Mouse (Mus musculus): ENCODE results near the gene Mapkapk5. TPM values are rescaled to one million over a fixed set of nuclear protein-coding genes. Genes with fewer than 3 reads are reported as not detected.
"Not testable (repeated sequence)": the region's sequence is repeated elsewhere in the genome, so short reads cannot be mapped to it uniquely, and the experiment has no call there.

Gene Mapkapk5
- polyA plus RNA-seq, 1 experiment from 2014 or later: 62.8 TPM

- ATAC-seq (ENCODE audit: low FRiP score); H3K27ac ChIP-seq; H3K9me3 ChIP-seq (replicated peaks); H3K9ac ChIP-seq; H3K4me1 ChIP-seq; H3K4me2 ChIP-seq (replicated peaks); H3K4me3 ChIP-seq; H3K27me3 ChIP-seq: not testable (repeated sequence)
- H3K36me3 ChIP-seq: peaks cover 47% of the 10 kb centered on the region
- WGBS: 91% methylated on average over 10 of the region's 17 CpGs
Measured at GRCm38 (mm10) chr5:121519758-121520157, 25.9 kb downstream of the Mapkapk5 start.

- no peak overlapping the region for H3K4me2 ChIP-seq (replicated peaks)
- H3K36me3 ChIP-seq: peaks cover 40% of the 10 kb centered on the region
- H3K9ac ChIP-seq: no peak overlapping the region
- 92% methylated on average over 9 of the region's 9 CpGs for WGBS
- H3K9me3 ChIP-seq (replicated peaks): no peaks in the 10 kb centered on the region
- no peak overlapping the region for H3K4me3 ChIP-seq
- no peaks in the 10 kb centered on the region for H3K4me1 ChIP-seq
- H3K27ac ChIP-seq: no peak overlapping the region
- ATAC-seq (ENCODE audit: low FRiP score): no peak
- H3K27me3 ChIP-seq: no peaks in the 10 kb centered on the region
Measured at GRCm38 (mm10) chr5:121518983-121519382, 26.7 kb downstream of the Mapkapk5 start.

GRCm38 (mm10) chr5:121510009-121510408 lies 35.7 kb downstream of the Mapkapk5 start:
- no peak for ATAC-seq (ENCODE audit: low FRiP score)

GRCm38 (mm10) chr5:121506846-121507245 lies 38.9 kb downstream of the Mapkapk5 start:
- Histone ChIP-seq H3K4me2 (replicated peaks) (no peak overlapping the region), H3K27ac (no peak overlapping the region), H3K4me3 (no peak overlapping the region), H3K9ac (no peak overlapping the region), H3K9me3 (replicated peaks) (no peaks in the 10 kb centered on the region), H3K36me3 (no peaks in the 10 kb centered on the region), H3K4me1 (no peaks in the 10 kb centered on the region), H3K27me3 (no peaks in the 10 kb centered on the region)
- 90% methylated on average over 1 of the region's 1 CpGs for WGBS
- ATAC-seq (ENCODE audit: low FRiP score): no peak

More at GRCm38 (mm10) chr5:121510009-121510408, 35.7 kb downstream of the Mapkapk5 start:
- Histone ChIP-seq H3K27ac (no peak overlapping the region), H3K4me3 (no peak overlapping the region), H3K9ac (no peak overlapping the region), H3K9me3 (replicated peaks) (no peaks in the 10 kb centered on the region), H3K4me2 (replicated peaks) (no peak overlapping the region), H3K4me1 (no peaks in the 10 kb centered on the region), H3K36me3 (no peaks in the 10 kb centered on the region), H3K27me3 (no peaks in the 10 kb centered on the region)
- WGBS: 86% methylated on average over 7 of the region's 7 CpGs

- Histone ChIP-seq H3K4me3 (no peak within 1 kb of the TSS), H3K36me3 (no peaks in the 10 kb centered on the region), H3K9me3 (replicated peaks) (no peaks in the 10 kb centered on the region), H3K27me3 (no peaks in the 10 kb centered on the region), H3K9ac (no peak within 1 kb of the TSS), H3K4me2 (replicated peaks) (no peak within 1 kb of the TSS), H3K4me1 (no peaks in the 10 kb centered on the region), H3K27ac (no peak within 1 kb of the TSS)
- 83% methylated on average over 3 of the region's 3 CpGs for WGBS
- no peak for ATAC-seq (ENCODE audit: low FRiP score)
Measured at GRCm38 (mm10) chr5:121503231-121503630, 42.5 kb downstream of the Mapkapk5 start, which contains the start of gene Adam1b. Adam1b (minus strand) TSS chr5:121503435.

- not testable (repeated sequence) for H3K4me2 ChIP-seq (replicated peaks); H3K4me1 ChIP-seq; H3K9me3 ChIP-seq (replicated peaks); H3K36me3 ChIP-seq; ATAC-seq (ENCODE audit: low FRiP score); H3K9ac ChIP-seq; H3K27ac ChIP-seq; H3K4me3 ChIP-seq; H3K27me3 ChIP-seq
- WGBS: 73% methylated on average over 10 of the region's 17 CpGs
Measured at GRCm38 (mm10) chr5:121501424-121501996, 44.2 kb downstream of the Mapkapk5 start.

- Histone ChIP-seq H3K27me3 (no peaks in the 10 kb centered on the region), H3K4me3 (no peak overlapping the region), H3K36me3 (no peaks in the 10 kb centered on the region), H3K9ac (no peak overlapping the region), H3K4me2 (replicated peaks) (no peak overlapping the region), H3K4me1 (no peaks in the 10 kb centered on the region), H3K27ac (no peak overlapping the region), H3K9me3 (replicated peaks) (no peaks in the 10 kb centered on the region)
- WGBS: 73% methylated on average over 7 of the region's 7 CpGs
- no peak for ATAC-seq (ENCODE audit: low FRiP score)
Measured at GRCm38 (mm10) chr5:121500719-121501118, 45.0 kb downstream of the Mapkapk5 start.

- H3K36me3 ChIP-seq: no peaks in the 10 kb centered on the region
- no peak overlapping the region for H3K9ac ChIP-seq
- no peaks in the 10 kb centered on the region for H3K27me3 ChIP-seq
- H3K4me3 ChIP-seq: no peak overlapping the region
- H3K4me2 ChIP-seq (replicated peaks): no peak overlapping the region
- WGBS: 75% methylated on average over 8 of the region's 8 CpGs
- ATAC-seq (ENCODE audit: low FRiP score): no peak
- H3K4me1 ChIP-seq: no peaks in the 10 kb centered on the region
- H3K27ac ChIP-seq: no peak overlapping the region
- H3K9me3 ChIP-seq (replicated peaks): no peaks in the 10 kb centered on the region
Measured at GRCm38 (mm10) chr5:121493305-121493704, 52.4 kb downstream of the Mapkapk5 start.

GRCm38 (mm10) chr5:121484801-121485200 lies 60.9 kb downstream of the Mapkapk5 start:
- H3K9ac ChIP-seq: no peak overlapping the region
- H3K9me3 ChIP-seq (replicated peaks): no peaks in the 10 kb centered on the region
- H3K4me2 ChIP-seq (replicated peaks): no peak overlapping the region
- H3K4me3 ChIP-seq: no peak overlapping the region
- no peak overlapping the region for H3K27ac ChIP-seq
- no peak for ATAC-seq (ENCODE audit: low FRiP score)
- 81% methylated on average over 5 of the region's 5 CpGs for WGBS
- no peaks in the 10 kb centered on the region for H3K27me3 ChIP-seq
- H3K4me1 ChIP-seq: no peaks in the 10 kb centered on the region
- H3K36me3 ChIP-seq: no peaks in the 10 kb centered on the region

- no peak overlapping the region for H3K9ac ChIP-seq
- WGBS: 39% methylated on average over 3 of the region's 3 CpGs
- no peaks in the 10 kb centered on the region for H3K36me3 ChIP-seq
- no peaks in the 10 kb centered on the region for H3K9me3 ChIP-seq (replicated peaks)
- no peaks in the 10 kb centered on the region for H3K4me1 ChIP-seq
- H3K4me3 ChIP-seq: no peak overlapping the region
- H3K27me3 ChIP-seq: no peaks in the 10 kb centered on the region
- H3K4me2 ChIP-seq (replicated peaks): no peak overlapping the region
- no peak for ATAC-seq (ENCODE audit: low FRiP score)
- H3K27ac ChIP-seq: no peak overlapping the region
Measured at GRCm38 (mm10) chr5:121477680-121478079, 68.0 kb downstream of the Mapkapk5 start.

- H3K9ac ChIP-seq: no peak overlapping the region
- H3K4me3 ChIP-seq: no peak overlapping the region
- H3K36me3 ChIP-seq: no peaks in the 10 kb centered on the region
- WGBS: 84% methylated on average over 1 of the region's 1 CpGs
- no peaks in the 10 kb centered on the region for H3K4me1 ChIP-seq
- no peak overlapping the region for H3K4me2 ChIP-seq (replicated peaks)
- no peaks in the 10 kb centered on the region for H3K9me3 ChIP-seq (replicated peaks)
- H3K27me3 ChIP-seq: no peaks in the 10 kb centered on the region
- H3K27ac ChIP-seq: no peak overlapping the region
- ATAC-seq (ENCODE audit: low FRiP score): no peak
Measured at GRCm38 (mm10) chr5:121476040-121476439, 69.7 kb downstream of the Mapkapk5 start.
